Mouse (Mus musculus): ENCODE results near the gene Oprd1. TPM values are rescaled to one million over a fixed set of nuclear protein-coding genes. Genes with fewer than 3 reads are reported as not detected.

The Oprd1 gene
- polyA plus RNA-seq, 1 experiment from 2014 or later, result 0.05 TPM

DNA sequence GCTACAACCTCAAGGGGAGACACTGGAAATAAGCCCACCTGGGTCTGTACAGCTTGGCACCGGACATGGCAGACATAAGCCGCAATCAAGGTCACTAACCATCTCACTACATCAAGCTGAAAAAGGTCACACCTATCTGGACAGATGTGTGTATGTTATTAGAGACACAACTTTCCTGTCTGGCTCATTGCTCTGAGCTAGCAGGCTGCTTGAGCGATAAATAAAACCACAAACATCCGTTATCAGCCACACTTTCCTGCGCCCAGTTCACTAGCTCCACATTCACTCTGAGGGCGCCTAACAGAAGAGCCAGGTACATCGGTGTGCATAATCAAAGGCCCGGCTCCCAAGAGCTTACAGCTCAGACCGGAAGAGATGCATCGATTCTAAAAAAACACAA, 806 bp upstream of the Oprd1 start:
- H3K27ac ChIP-seq, result no peak overlapping the region
- 27% methylated on average over 10 of the region's 10 CpGs for WGBS
- DNase-seq (ENCODE audit: low spot score) (no peak), ATAC-seq (replicated peaks; ENCODE audit: low FRiP score, low read depth) (no peak)
- no peaks in the 10 kb centered on the region for H3K36me3 ChIP-seq (ENCODE audit: insufficient read depth, low read length)
- no peak for TF ChIP-seq CTCF (IDR thresholded peaks at IDR 0.05; ENCODE audit: low read depth)
- H3K4me2 ChIP-seq (ENCODE audit: low read length), result peak overlapping the region; percentile 84; the same call in 1 of the 2 replicates
- no peak overlapping the region for H3K4me3 ChIP-seq (replicated peaks; ENCODE audit: low read depth, low read length)
- peaks cover 22% of the 10 kb centered on the region for H3K27me3 ChIP-seq (ENCODE audit: insufficient read depth, low read length)
- no peaks in the 10 kb centered on the region; the same call in 1 of the 2 replicates for H3K4me1 ChIP-seq (replicated peaks; ENCODE audit: insufficient read depth, low read length)
- H3K9me3 ChIP-seq (replicated peaks; ENCODE audit: low read length), result no peaks in the 10 kb centered on the region
- no peak overlapping the region for H3K9ac ChIP-seq (ENCODE audit: low read depth, low read length)

DNA sequence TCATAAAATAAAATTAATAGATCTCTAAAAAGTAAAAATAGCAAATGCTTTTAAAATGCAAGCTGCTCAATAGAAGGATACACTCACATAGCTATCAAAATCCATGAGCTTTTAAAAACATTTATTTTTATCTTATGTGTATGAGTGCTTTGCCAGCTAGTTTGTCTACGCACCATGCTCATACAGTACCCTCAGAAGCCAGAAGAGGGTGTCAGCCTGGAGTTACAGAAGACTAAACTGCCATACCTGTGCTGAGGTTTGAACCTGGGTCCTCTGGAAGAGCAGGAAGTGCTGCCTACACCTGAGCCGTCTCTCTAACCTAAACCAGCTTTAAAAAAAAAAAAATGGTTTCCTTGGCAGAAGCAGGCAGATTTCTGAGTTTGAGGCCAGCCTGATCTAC, 5.6 kb downstream of the Oprd1 start:
- Histone ChIP-seq H3K4me2 (ENCODE audit: low read length) (no peak overlapping the region), H3K4me1 (replicated peaks; ENCODE audit: insufficient read depth, low read length) (no peaks in the 10 kb centered on the region), H3K9me3 (replicated peaks; ENCODE audit: low read length) (no peaks in the 10 kb centered on the region), H3K36me3 (ENCODE audit: insufficient read depth, low read length) (no peaks in the 10 kb centered on the region), H3K4me3 (replicated peaks; ENCODE audit: low read depth, low read length) (no peak overlapping the region), H3K27me3 (ENCODE audit: insufficient read depth, low read length) (peaks cover 7% of the 10 kb centered on the region), H3K9ac (ENCODE audit: low read depth, low read length) (no peak overlapping the region), H3K27ac (no peak overlapping the region)
- no peak for TF ChIP-seq CTCF (IDR thresholded peaks at IDR 0.05; ENCODE audit: low read depth)
- DNase-seq (ENCODE audit: low spot score) (no peak), ATAC-seq (replicated peaks; ENCODE audit: low FRiP score, low read depth) (no peak)
- WGBS, result 89% methylated on average over 2 of the region's 2 CpGs

DNA sequence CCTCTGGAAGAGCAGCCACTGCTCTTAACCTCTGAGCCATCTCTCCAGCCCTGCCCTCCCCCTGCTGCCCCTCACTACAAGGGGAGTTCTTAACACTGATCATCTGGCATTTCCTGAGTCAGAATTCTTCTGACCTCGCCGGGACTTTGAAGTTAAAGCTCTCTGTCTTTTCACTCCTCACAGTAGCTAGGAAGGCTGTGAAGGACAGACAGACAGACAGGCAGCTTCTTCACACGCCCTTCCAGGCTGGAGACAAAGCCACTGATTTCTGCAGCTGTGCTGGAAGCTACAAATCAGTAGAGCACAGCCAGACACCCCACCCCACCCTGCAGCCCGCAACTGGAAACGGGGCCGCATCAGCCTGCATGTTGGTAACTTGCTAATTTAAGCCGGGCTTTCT, 7.3 kb downstream of the Oprd1 start:
- Histone ChIP-seq H3K4me2 (ENCODE audit: low read length) (no peak overlapping the region), H3K36me3 (ENCODE audit: insufficient read depth, low read length) (no peaks in the 10 kb centered on the region), H3K27me3 (ENCODE audit: insufficient read depth, low read length) (no peaks in the 10 kb centered on the region), H3K4me1 (replicated peaks; ENCODE audit: insufficient read depth, low read length) (no peaks in the 10 kb centered on the region), H3K4me3 (replicated peaks; ENCODE audit: low read depth, low read length) (no peak overlapping the region), H3K27ac (no peak overlapping the region), H3K9me3 (replicated peaks; ENCODE audit: low read length) (no peaks in the 10 kb centered on the region), H3K9ac (ENCODE audit: low read depth, low read length) (no peak overlapping the region)
- 71% methylated on average over 7 of the region's 7 CpGs for WGBS
- TF ChIP-seq CTCF (IDR thresholded peaks at IDR 0.05; ENCODE audit: low read depth), result no peak
- DNase-seq (ENCODE audit: low spot score) (no peak), ATAC-seq (replicated peaks; ENCODE audit: low FRiP score, low read depth) (no peak)

DNA sequence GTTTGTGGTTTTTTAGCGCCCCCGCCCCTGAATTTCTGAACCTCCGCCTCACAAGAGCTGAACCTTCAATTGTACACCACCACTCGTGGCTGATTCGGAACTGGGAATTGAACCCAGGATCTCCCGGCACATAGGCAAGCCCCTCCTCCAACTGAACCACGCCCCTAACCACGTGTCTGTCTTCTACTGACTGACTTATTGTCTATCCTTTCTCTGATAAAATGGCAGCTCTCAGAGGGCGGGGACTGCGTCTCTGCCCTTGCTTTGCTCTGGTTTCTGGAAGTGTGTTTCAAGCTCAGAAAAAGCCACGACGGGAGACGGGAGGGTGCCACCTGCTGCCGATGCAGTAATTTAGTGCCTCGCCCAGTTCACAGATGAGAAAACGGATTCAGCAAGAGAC, 10.4 kb downstream of the Oprd1 start:
- 69% methylated on average over 16 of the region's 16 CpGs for WGBS
- Histone ChIP-seq H3K4me2 (ENCODE audit: low read length) (no peak overlapping the region), H3K9ac (ENCODE audit: low read depth, low read length) (no peak overlapping the region), H3K36me3 (ENCODE audit: insufficient read depth, low read length) (no peaks in the 10 kb centered on the region), H3K9me3 (replicated peaks; ENCODE audit: low read length) (no peaks in the 10 kb centered on the region), H3K27ac (no peak overlapping the region), H3K4me1 (replicated peaks; ENCODE audit: insufficient read depth, low read length) (no peaks in the 10 kb centered on the region), H3K4me3 (replicated peaks; ENCODE audit: low read depth, low read length) (no peak overlapping the region), H3K27me3 (ENCODE audit: insufficient read depth, low read length) (no peaks in the 10 kb centered on the region)
- DNase-seq (ENCODE audit: low spot score) (no peak), ATAC-seq (replicated peaks; ENCODE audit: low FRiP score, low read depth) (no peak)
- TF ChIP-seq CTCF (IDR thresholded peaks at IDR 0.05; ENCODE audit: low read depth), result no peak

DNA sequence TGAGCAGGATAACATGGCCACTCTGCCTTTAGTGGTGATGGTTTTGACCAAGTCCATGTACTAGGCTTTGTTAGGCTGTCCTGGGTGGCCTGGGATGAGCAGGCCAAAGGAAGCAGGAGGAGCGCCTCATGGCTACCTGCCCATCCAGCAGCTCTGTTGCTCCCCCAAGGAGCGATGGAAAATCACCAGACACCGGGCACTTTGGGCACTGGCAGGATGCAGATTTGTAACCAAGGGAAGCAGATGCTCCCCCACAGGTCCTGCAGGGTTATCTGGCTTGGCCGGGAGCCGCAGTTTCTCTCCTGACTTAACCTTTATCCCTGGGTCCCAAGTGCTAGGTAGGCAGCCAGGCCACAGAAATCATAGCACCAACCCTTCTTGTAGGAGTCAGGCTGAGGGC, 10.9 kb downstream of the Oprd1 start:
- no peak overlapping the region for H3K4me3 ChIP-seq (replicated peaks; ENCODE audit: low read depth, low read length)
- TF ChIP-seq CTCF (IDR thresholded peaks at IDR 0.05; ENCODE audit: low read depth), result no peak
- no peaks in the 10 kb centered on the region for H3K4me1 ChIP-seq (replicated peaks; ENCODE audit: insufficient read depth, low read length)
- H3K27me3 ChIP-seq (ENCODE audit: insufficient read depth, low read length), result no peaks in the 10 kb centered on the region
- WGBS, result 88% methylated on average over 5 of the region's 5 CpGs
- H3K27ac ChIP-seq, result no peak overlapping the region
- no peak overlapping the region for H3K9ac ChIP-seq (ENCODE audit: low read depth, low read length)
- H3K36me3 ChIP-seq (ENCODE audit: insufficient read depth, low read length), result no peaks in the 10 kb centered on the region
- H3K4me2 ChIP-seq (ENCODE audit: low read length), result no peak overlapping the region
- ATAC-seq (replicated peaks; ENCODE audit: low FRiP score, low read depth), result no peak
- H3K9me3 ChIP-seq (replicated peaks; ENCODE audit: low read length), result no peaks in the 10 kb centered on the region
- DNase-seq (ENCODE audit: low spot score), result no peak

DNA sequence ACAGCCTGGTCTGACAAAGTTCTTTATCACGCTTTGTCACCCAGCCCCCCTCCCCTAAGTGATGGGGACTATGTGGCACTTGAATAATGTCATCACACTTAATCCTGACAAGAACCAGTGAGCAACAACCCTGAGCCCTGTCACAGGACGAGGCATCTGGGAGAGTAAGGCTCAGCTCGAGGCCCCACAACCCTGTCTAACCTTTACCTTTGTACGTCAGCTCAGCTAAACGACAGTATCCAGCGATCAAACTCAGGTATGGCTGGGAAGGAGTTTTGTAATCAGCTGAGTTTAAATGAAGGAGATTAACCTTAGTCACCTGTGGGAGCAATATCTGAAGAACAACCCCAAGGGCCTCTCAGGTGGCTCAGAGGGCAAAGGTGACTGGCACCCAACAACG, 12.0 kb downstream of the Oprd1 start:
- Histone ChIP-seq H3K27me3 (ENCODE audit: insufficient read depth, low read length) (no peaks in the 10 kb centered on the region), H3K4me1 (replicated peaks; ENCODE audit: insufficient read depth, low read length) (no peaks in the 10 kb centered on the region), H3K4me3 (replicated peaks; ENCODE audit: low read depth, low read length) (no peak overlapping the region), H3K27ac (no peak overlapping the region), H3K4me2 (ENCODE audit: low read length) (no peak overlapping the region), H3K36me3 (ENCODE audit: insufficient read depth, low read length) (no peaks in the 10 kb centered on the region), H3K9me3 (replicated peaks; ENCODE audit: low read length) (no peaks in the 10 kb centered on the region), H3K9ac (ENCODE audit: low read depth, low read length) (no peak overlapping the region)
- WGBS, result 85% methylated on average over 7 of the region's 7 CpGs
- ATAC-seq (replicated peaks; ENCODE audit: low FRiP score, low read depth), result no peak
- no peak for TF ChIP-seq CTCF (IDR thresholded peaks at IDR 0.05; ENCODE audit: low read depth)
- DNase-seq (ENCODE audit: low spot score), result no peak

DNA sequence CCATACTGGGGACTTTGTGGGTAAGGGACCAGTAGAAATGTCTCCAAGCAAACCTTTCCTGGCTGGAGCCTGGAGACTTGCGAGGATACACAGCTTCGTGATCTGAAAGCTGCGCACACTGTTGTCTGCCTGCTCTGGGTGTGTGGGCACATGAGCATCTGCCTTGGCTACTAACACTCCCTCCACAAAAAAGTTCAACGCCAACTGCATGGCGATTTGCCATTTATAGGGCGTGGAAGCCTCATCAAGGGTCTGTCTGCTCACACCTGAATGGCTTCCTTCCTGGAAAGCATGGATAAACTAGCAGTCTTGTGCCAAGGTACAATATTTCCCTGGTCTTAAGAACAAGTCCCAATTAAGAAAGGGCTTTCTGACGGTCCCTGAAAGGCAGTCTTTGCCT, 12.5 kb downstream of the Oprd1 start:
- 87% methylated on average over 7 of the region's 7 CpGs for WGBS
- H3K36me3 ChIP-seq (ENCODE audit: insufficient read depth, low read length), result no peaks in the 10 kb centered on the region

More for the DNA sequence above, 12.5 kb downstream of the Oprd1 start:
- no peaks in the 10 kb centered on the region for H3K27me3 ChIP-seq (ENCODE audit: insufficient read depth, low read length)
- no peak overlapping the region for H3K4me3 ChIP-seq (replicated peaks; ENCODE audit: low read depth, low read length)
- no peak overlapping the region for H3K4me2 ChIP-seq (ENCODE audit: low read length)
- TF ChIP-seq CTCF (IDR thresholded peaks at IDR 0.05; ENCODE audit: low read depth), result no peak
- no peaks in the 10 kb centered on the region for H3K9me3 ChIP-seq (replicated peaks; ENCODE audit: low read length)
- no peak for DNase-seq (ENCODE audit: low spot score)
- H3K4me1 ChIP-seq (replicated peaks; ENCODE audit: insufficient read depth, low read length), result no peaks in the 10 kb centered on the region
- H3K27ac ChIP-seq, result no peak overlapping the region
- no peak for ATAC-seq (replicated peaks; ENCODE audit: low FRiP score, low read depth)
- H3K9ac ChIP-seq (ENCODE audit: low read depth, low read length), result no peak overlapping the region

All from kidney, postnatal 0 days (tissue).